Mouse (Mus musculus): ENCODE results near the gene Pde4d.

The Pde4d gene

DNA sequence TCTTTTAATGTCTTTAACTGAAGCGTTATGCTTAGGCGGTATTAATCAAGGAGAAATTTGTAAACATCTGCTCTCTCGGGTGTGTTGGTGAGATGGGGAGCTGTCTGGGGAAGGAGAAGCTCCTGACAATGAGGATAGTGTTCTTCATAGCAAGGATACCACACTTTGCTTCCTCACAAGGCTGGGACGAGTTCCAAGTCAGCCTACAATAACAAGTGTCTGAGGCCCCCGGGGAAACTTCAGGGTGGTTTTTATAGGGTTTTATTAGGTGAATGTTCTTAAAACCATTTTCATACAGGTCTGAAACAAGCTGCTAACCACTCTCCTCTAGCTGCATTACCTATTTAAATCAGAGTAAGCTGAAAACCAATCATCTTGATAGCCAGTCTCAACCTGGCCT lies 1433.9 kb downstream of the Pde4d start:
- DNase-seq (ENCODE audit: low spot score in 2 of 2) = no peak

- DNase-seq (ENCODE audit: low spot score in 2 of 2) = no peak
Observed at GRCm38 (mm10) chr13:109884812-109885211, 1435.1 kb downstream of the Pde4d start.

GRCm38 (mm10) chr13:109888293-109888692 lies 1438.5 kb downstream of the Pde4d start:
- no peak for DNase-seq (ENCODE audit: low spot score in 2 of 2)

GRCm38 (mm10) chr13:109891194-109891909 lies 1441.6 kb downstream of the Pde4d start:
- no peak for DNase-seq (ENCODE audit: low spot score in 2 of 2)

- no peak for DNase-seq (ENCODE audit: low spot score in 2 of 2)
Observed at GRCm38 (mm10) chr13:109891910-109892265, 1442.1 kb downstream of the Pde4d start.

- no peak for DNase-seq (ENCODE audit: low spot score in 2 of 2)
Observed at GRCm38 (mm10) chr13:109899442-109900428, 1450.0 kb downstream of the Pde4d start.

- DNase-seq (ENCODE audit: low spot score in 2 of 2) = no peak
Observed at GRCm38 (mm10) chr13:109901811-109902210, 1452.1 kb downstream of the Pde4d start.

DNA sequence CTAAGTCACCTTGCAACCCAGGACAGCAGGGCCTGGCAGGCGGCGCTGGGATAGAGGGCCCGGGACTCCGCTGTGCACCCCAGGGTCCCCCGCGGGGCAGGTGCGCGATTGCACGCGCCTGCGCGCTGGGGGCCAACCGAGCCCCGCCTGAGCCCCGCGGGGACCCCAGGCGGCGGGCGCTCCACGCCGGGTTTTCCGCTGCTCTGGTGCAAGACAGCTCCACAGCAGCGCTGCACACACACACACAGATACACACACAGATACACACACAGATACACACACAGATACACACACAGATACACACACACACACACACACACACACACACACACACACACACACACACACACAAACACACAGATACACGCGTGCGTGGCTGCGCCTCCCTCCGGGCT lies 1452.7 kb downstream of the Pde4d start:
- DNase-seq (ENCODE audit: low spot score in 2 of 2) = peak in 1 of 2 experiments; percentile 60

GRCm38 (mm10) chr13:109902855-109903763 lies 1453.4 kb downstream of the Pde4d start:
- DNase-seq (ENCODE audit: low spot score in 2 of 2) = peak; percentile 43 to 72

DNA sequence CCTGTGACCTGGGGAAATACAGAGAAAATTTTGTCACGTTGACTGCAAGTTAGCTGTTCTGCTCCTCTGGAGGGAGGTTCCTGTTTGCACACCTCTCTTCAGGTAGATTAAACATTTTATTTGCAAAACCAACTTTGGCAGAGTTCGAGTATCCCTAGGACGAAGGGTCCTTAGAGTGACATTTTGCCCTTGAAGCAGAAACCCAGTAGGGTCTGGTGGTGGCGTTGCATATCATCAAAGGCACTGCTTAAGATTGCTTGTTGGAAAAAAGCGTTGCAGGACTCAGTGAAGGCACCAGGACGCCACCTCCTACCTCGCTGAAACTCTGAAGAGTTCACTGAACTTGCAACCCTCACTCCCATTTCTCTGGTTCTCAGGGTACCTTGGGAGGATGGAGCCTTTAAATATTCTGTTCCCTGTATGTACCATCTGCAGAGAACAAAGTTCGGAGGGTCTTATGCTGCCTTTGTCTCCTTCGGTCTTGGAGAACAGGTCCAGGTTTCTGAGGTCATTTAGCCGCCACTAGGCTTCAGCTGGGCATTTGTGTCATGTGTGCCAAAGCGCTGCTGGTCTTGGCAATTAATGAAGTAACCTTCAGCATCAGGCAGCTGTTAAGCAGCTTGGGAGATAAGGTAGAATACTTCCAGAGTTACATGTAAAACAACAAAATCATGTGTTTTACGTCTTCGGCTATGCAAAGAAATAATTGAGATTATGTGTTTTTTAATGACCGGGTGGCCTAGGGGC lies 1454.2 kb downstream of the Pde4d start:
- no peak for DNase-seq (ENCODE audit: low spot score in 2 of 2)

- no peak for DNase-seq (ENCODE audit: low spot score in 2 of 2)
Observed at GRCm38 (mm10) chr13:109906342-109906888, 1456.7 kb downstream of the Pde4d start.

DNA sequence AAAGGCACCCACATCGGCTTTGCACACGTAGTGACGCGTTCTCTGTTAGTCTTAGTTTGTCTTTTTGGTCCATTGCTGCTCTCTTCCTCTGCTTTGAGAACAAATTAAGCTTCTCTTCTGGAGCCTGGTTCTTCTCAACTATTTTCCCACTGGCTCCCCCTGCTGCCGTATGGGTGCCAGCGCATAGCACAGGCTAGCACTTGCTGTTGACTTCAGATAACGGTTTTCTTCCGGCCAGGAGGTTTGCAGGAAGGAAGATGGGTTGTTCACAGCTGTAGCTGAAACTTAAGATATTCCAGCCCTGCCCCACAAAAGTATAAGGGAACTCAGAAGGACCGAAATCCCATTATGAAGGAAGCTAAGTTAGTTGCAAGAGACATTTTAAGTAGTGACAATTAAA lies 1457.9 kb downstream of the Pde4d start:
- peak in 1 of 2 experiments; percentile 55 for DNase-seq (ENCODE audit: low spot score in 2 of 2)

DNA sequence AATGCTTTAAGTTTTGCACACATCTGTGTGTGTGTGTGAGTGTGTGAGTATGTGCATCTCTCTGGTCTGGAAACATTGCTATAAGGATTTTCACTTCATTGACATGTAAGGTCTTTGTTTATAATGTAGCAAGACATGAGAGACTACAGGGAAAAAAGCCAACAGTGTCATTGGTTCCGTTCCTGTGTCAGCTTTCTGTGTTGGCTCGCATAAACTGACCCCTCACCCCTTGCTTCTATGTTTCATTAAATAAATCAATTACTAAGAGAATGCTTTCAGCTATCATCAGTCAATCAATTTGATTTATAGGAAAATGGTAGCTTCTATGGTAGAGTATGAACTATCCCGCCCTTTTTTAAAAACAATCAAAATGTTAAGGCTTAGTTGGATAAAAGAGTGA lies 1458.6 kb downstream of the Pde4d start:
- DNase-seq (ENCODE audit: low spot score in 2 of 2) = no peak

DNA sequence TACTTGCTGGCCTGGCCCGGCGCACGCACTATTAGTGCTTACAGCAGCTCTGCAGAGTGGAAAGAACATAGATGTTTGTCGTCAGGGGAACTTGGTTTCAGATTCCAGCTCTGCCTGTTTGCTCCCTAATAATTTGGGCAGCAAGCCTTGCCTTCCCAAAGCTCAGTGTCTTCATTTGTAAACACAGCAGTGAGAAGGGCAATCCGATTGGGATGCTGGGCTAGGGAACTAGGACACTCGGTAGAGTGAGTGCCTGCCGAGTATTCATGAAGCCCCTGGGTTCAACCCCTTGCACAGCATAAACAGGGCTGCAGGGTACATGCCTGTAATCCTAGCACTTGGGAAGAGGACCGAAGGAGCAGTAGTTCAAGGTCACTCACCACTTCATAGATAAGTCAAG lies 1459.4 kb downstream of the Pde4d start:
- no peak for DNase-seq (ENCODE audit: low spot score in 2 of 2)

DNA sequence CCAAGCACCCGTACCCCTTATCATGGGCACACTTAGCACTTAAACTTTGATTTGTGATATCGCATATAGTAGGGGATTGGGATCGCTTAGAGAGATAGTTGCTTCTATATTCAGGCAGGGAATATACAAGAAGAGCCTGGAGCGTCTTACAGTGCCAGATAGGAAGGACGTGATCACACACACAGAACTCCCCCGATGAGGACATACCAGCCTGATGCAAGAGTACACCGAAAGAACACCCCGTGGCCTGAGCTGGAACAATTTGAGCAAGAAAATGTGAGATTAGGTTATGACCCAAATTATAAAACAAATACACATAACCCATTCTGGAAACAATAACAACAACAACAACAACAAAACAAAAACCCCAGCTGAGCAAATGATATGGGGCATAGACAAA lies 1461.2 kb downstream of the Pde4d start:
- DNase-seq (ENCODE audit: low spot score in 2 of 2) = no peak

DNA sequence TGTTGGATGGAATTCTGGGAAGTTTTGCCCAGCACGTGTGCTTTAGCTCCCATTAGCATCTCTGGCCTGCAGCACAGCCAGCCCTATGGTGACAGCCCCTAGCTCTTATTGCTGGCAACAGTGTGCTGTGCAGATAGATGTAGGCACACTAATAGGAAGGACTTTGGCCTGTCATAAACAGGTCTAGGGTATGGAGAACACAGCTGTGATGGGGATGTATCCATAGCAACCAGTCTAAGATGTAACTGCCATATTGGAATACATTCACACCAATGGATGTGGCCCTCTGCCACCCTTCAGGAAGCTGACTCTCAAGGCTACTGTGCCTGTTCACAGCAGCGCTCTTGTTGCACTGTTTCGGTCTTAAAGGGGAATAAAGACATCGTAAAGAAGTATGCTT lies 1462.9 kb downstream of the Pde4d start:
- no peak for DNase-seq (ENCODE audit: low spot score in 2 of 2)

GRCm38 (mm10) chr13:109914246-109914645 lies 1464.5 kb downstream of the Pde4d start:
- DNase-seq (ENCODE audit: low spot score in 2 of 2) = no peak

DNA sequence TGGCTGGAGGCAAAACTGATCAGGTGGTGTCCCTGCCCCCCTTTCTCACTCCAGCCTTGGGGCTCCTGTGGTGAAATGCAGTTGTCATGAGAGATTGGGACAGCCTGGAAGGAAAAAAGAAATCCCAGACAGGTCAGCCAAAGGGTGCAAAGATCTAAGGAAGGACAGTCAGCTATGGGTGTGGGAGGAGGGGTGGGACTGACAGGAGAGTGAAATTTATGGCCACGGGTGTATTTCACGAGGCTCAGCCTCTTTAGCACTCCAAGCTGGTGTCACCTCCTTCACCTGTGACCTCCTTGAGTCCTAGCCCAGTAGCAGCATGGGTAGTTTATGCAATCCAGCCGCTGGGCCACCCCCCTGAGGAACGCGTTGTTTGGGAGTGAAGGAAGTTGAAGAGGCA lies 1465.1 kb downstream of the Pde4d start:
- DNase-seq (ENCODE audit: low spot score in 2 of 2) = no peak

DNA sequence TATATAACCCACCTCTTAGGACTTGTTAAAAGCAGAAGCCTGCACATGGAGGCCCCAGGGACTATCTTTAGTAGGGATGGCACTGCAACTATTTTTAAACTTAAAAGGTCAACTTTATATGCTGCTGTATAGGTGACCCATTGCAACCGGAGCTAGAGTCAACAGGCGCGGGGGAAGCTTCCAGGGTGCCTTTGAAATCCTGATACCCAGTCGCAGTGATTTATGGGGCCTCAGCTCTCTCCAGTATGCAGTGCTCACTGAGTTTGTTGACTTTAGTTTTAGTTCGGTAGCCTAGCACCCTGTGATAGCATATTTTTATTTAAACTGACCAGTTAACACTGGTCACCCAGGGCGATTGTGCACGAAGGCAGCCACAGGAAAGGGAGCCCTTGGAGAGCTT lies 1465.8 kb downstream of the Pde4d start:
- DNase-seq (ENCODE audit: low spot score in 2 of 2) = no peak

GRCm38 (mm10) chr13:109915964-109916363 lies 1466.2 kb downstream of the Pde4d start:
- DNase-seq (ENCODE audit: low spot score in 2 of 2) = no peak

DNA sequence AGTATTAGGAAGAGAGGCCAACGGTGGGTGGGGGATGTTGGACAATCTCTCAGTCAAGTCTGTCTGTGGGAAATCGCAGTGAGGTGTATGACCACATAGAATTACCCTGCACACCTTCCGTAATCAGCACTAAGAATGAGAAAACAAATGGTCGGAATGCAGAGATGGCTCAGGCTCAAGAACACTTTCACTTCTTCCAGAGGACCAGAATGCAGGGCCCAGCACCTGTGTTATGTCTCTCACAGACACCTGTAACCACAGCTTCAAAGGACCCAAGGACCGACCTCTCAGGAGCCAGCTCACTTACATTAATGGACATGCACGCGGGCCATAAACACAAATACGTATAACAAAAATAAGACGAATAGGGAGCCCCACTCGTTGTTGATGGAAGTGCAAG lies 1467.8 kb downstream of the Pde4d start:
- no peak for DNase-seq (ENCODE audit: low spot score in 2 of 2)

Data from frontal cortex, postnatal 10 days (tissue).